Mouse (Mus musculus) bone marrow, adult 2 months (tissue): ENCODE measurements around the gene Cmtm1.

Experiments
- CTCF ChIP-seq: fragments of 200-500 bp; IDR thresholded peaks from 2 replicates; pipeline ENCODE4 v1.5.1; 2011; ENCODE audit warnings: low read length, control low read depth; ENCODE audit not compliant: control insufficient read depth, insufficient read depth
- POLR2A ChIP-seq: fragments of 200-500 bp; IDR thresholded peaks from 2 replicates; pipeline ENCODE4 v1.6.1; 2011; ENCODE audit warnings: low read depth, mild to moderate bottlenecking, control low read depth, low read length, borderline replicate concordance; ENCODE audit not compliant: control insufficient read depth

DNA sequence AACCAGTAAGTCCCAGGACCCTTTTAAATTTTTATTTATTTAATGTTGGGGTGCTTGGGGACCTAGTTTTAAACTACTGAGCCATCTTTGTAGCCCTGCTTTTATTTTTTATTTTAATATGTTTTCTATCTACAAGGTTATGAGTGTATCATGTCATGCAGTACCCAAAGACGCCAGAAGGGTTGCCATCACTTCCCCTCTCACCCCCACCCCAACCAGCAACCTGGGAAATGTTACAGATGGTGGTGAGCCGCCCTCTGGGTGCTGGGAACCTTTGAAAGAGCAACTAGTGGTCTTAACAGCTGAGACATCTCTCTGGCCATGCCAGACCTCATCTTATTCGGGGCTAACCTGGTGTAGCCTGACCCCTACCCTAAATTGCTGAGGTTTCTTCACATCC, 27.9 kb upstream of the Cmtm1 start:
- TF ChIP-seq POLR2A (no peak), CTCF (no peak)
